Mouse (Mus musculus) layer of hippocampus, adult 8-10 months (tissue): ENCODE measurements at regions not wholly inside any gene's neighbourhood (a gene's known extent, or its start where the extent isn't known, plus 50 kb on each side); places are given as distances from the start of the nearest gene placed in this dataset.

Experiments used
- DNase-seq, 2 experiments: peaks; one replicate each; pipeline ENCODE4 v3.0.0; 2022; ENCODE audit warnings: low spot score in 2 of 2

- peak; percentile 3 for DNase-seq
Measured at GRCm38 (mm10) chr15:50423082-50423665, 3461.5 kb upstream of the Gm7489 start.

DNA sequence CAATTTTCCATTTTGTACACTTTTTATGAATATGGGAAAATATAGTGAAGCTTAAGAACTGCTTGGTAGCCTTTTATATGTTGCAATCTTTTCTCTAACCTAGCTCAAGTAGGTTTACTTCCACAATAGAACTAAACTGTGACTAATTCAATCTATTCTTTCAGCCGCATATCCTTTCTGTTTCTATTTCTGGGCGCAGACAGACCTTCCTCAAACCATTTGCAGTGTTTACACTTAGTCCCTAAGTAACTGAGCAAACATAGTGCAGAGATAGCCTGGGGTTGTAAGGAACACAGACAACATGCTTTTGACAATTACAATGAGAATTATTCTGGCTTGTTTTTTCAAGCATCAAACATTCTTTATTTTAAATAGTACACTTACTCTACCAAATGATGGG, 3435.1 kb upstream of the Gm7489 start:
- no peak for DNase-seq

DNA sequence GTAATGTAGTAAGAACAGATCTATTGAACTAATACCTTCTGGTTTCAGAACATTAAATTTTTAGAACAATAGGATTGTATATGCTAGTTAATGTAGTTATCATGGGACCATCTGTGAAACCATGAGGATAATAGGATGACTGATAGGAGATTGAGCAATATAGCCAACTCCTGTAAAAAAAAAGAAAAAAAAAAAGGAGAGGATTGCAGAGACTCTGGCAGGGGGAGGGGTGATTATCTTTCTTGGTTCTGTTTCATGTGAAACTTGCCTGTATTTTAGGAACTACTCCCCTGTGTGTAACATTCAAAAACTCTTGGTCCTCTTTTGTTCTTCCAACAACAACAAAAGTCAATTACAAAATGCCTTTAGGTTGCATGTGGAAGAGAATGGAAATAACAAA, 3412.1 kb upstream of the Gm7489 start:
- DNase-seq = no peak

DNA sequence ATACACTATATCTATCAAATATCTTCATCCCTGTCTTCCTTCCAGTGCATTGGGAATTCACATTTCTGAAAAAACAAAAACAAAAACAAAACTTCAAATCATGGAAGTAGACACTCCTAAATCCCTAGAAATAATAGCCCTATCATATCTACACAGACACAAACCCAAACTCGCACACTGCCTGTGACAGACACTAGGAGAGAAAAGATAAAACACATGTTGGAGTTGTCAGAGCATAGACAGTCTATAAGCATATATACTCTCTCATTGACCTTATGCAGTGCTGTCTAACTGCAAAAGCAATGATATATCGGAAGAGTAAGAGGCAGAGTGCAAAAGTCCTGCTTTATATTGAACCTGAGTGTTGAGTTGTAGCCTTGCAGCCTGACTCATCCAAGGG, 3386.0 kb upstream of the Gm7489 start:
- no peak for DNase-seq

GRCm38 (mm10) chr15:50507999-50508624, 3376.6 kb upstream of the Gm7489 start:
- DNase-seq = no peak

GRCm38 (mm10) chr15:50513036-50513435, 3371.7 kb upstream of the Gm7489 start:
- DNase-seq = no peak

DNA sequence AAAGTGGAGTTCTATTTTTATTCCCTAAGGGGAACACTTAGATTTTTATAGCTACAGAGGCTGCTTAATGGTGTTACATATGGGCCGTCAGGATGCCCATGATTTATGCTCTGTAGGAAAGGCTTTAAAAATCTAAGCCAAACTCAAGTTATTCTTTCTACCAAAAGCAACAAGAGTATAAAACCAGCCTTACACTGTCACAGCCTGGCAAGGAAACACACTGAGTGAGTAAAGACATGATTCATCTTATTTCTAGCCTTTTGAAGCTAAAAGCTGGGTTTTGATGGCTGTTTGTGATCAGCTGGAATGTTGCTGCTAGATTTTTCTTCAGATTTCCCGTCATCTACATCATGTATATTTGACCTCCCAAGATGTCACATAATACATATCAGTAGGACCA, 3359.9 kb upstream of the Gm7489 start:
- no peak for DNase-seq

GRCm38 (mm10) chr15:50534490-50534889, 3350.2 kb upstream of the Gm7489 start:
- DNase-seq = no peak

GRCm38 (mm10) chr15:50563611-50564010, 3321.1 kb upstream of the Gm7489 start:
- DNase-seq = no peak

DNA sequence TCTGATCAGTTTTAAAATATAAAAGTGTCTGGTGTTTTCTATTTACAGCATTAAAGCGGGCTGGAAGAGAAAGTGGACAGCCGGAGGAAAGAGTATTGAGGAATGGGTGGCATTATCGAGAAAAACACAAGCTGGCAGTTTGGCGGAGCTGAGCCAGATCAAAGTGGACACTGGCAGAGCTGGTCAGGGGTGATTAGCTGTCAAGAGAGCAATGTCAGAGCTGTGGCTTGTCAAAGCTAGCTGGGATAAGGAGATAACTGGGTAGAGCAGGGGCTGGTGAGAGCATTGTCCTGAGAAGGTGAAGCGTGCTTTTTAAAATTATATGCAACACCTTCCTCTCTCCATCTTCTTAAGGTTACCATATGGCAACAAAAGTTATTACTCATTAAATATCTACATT, 3303.9 kb upstream of the Gm7489 start:
- no peak for DNase-seq

DNA sequence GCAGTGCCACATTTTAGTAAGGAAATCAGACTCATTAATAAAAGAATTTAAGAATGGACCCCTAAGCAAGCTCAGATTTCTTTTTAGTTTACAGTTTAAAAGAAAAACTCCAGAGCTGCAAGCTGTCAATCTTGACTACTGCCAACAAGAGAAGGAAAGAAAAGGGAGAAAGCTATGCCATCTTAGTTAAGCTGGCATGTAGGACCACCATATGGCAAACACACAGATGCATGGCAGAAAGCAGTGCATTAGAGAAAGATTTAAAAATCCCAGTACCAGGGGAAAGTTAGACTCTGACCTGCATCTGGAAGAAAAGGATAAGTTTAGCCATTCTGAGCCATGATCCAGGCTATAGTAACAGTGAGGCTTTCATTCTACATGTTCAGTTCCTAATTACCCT, 3300.8 kb upstream of the Gm7489 start:
- DNase-seq = no peak

- no peak for DNase-seq
Measured at GRCm38 (mm10) chr15:50585496-50585895, 3299.2 kb upstream of the Gm7489 start.
